Mouse (Mus musculus) testis, adult 2 months (tissue): Measurements from ENCODE around the gene 1700113H08Rik. TPM values are rescaled to one million over a fixed set of nuclear protein-coding genes. Genes with fewer than 3 reads are reported as not detected.

Experiments used
- H3K27ac ChIP-seq: fragments of 200-500 bp; 2 replicates; pipeline ENCODE4 v1.5.1; 2012; ENCODE audit warnings: low read depth, low read length; ENCODE audit not compliant: control insufficient read depth, insufficient read depth
- H3K27me3 ChIP-seq: fragments of 200-500 bp; 2 replicates; pipeline ENCODE4 v1.6.1; 2012; ENCODE audit warnings: mild to moderate bottlenecking, low read length, moderate library complexity; ENCODE audit not compliant: control insufficient read depth, insufficient read depth
- H3K36me3 ChIP-seq: fragments of 200-500 bp; 2 replicates; pipeline ENCODE4 v1.6.1; 2012; ENCODE audit warnings: mild to moderate bottlenecking, low read length; ENCODE audit not compliant: control insufficient read depth, insufficient read depth
- H3K4me1 ChIP-seq: fragments of 200-500 bp; 2 replicates; pipeline ENCODE4 v1.6.1; 2012; ENCODE audit warnings: low read length; ENCODE audit not compliant: control insufficient read depth, insufficient read depth
- H3K4me3 ChIP-seq: fragments of 200-500 bp; 2 replicates; pipeline ENCODE4 v1.5.1; 2012; ENCODE audit warnings: low read depth, mild to moderate bottlenecking, low read length, moderate library complexity, mixed read lengths; ENCODE audit not compliant: control insufficient read depth
- CTCF ChIP-seq: fragments of 200-500 bp; IDR thresholded peaks from 2 replicates; pipeline ENCODE4 v1.5.1; 2012; ENCODE audit warnings: low read depth, mild to moderate bottlenecking, inconsistent platforms, low read length, moderate library complexity; ENCODE audit not compliant: control insufficient read depth, insufficient read depth, insufficient replicate concordance
- POLR2A ChIP-seq: fragments of 200-500 bp; IDR thresholded peaks from 2 replicates; pipeline ENCODE4 v1.6.1; 2012; ENCODE audit warnings: low read depth, mild to moderate bottlenecking, inconsistent platforms, low read length, moderate library complexity; ENCODE audit not compliant: control insufficient read depth
- polyA plus RNA-seq: library from polyadenylated mRNA; depleted of rRNA; stranded (reverse); fragments of >200 nt; gene quantifications from 2 replicates; pipeline ENCODE4 v1.2.3, GENCODE M21; 2012; rRNA removed

The 1700113H08Rik gene
- 201 and 242 TPM in 2 replicates for polyA plus RNA-seq

- Histone ChIP-seq H3K27me3 (no peaks in the 10 kb centered on the region), H3K4me1 (peaks cover 6% of the 10 kb centered on the region), H3K4me3 (peak within 1 kb of the TSS; percentile 89), H3K27ac (no peak within 1 kb of the TSS), H3K36me3 (no peaks in the 10 kb centered on the region)
- TF ChIP-seq CTCF: no peak
- TF ChIP-seq POLR2A: peak; percentile 6; the same call in 1 of the 2 replicates
Measured at GRCm38 (mm10) chr10:87057500-87058250, at the start of gene 1700113H08Rik. TSS of gene 1700113H08Rik (plus strand) at chr10:87058045.

GRCm38 (mm10) chr10:87008215-87008499 lies 49.7 kb upstream of the 1700113H08Rik start:
- Histone ChIP-seq H3K36me3 (no peaks in the 10 kb centered on the region), H3K27ac (no peak overlapping the region), H3K4me1 (no peaks in the 10 kb centered on the region), H3K4me3 (no peak overlapping the region), H3K27me3 (no peaks in the 10 kb centered on the region)
- TF ChIP-seq CTCF (no peak), POLR2A (no peak)

- TF ChIP-seq POLR2A: no peak
- no peak for TF ChIP-seq CTCF
- Histone ChIP-seq H3K36me3 (no peaks in the 10 kb centered on the region), H3K4me3 (no peak overlapping the region), H3K27me3 (no peaks in the 10 kb centered on the region), H3K27ac (no peak overlapping the region), H3K4me1 (no peaks in the 10 kb centered on the region)
Measured at GRCm38 (mm10) chr10:87012087-87012486, 45.8 kb upstream of the 1700113H08Rik start.

GRCm38 (mm10) chr10:87014391-87014965 lies 43.4 kb upstream of the 1700113H08Rik start:
- H3K27me3 ChIP-seq: no peaks in the 10 kb centered on the region
- no peaks in the 10 kb centered on the region for H3K36me3 ChIP-seq
- no peak for TF ChIP-seq POLR2A
- TF ChIP-seq CTCF: no peak
- no peaks in the 10 kb centered on the region for H3K4me1 ChIP-seq
- no peak overlapping the region for H3K4me3 ChIP-seq
- no peak overlapping the region for H3K27ac ChIP-seq

GRCm38 (mm10) chr10:87015403-87015802 lies 42.4 kb upstream of the 1700113H08Rik start:
- no peak for TF ChIP-seq CTCF
- TF ChIP-seq POLR2A: no peak

GRCm38 (mm10) chr10:87016151-87016692 lies 41.6 kb upstream of the 1700113H08Rik start:
- Histone ChIP-seq H3K36me3 (no peaks in the 10 kb centered on the region), H3K27me3 (no peaks in the 10 kb centered on the region), H3K27ac (no peak overlapping the region), H3K4me3 (no peak overlapping the region), H3K4me1 (no peaks in the 10 kb centered on the region)
- no peak for TF ChIP-seq POLR2A
- TF ChIP-seq CTCF: no peak

More at GRCm38 (mm10) chr10:87015403-87015802, 42.4 kb upstream of the 1700113H08Rik start:
- H3K4me1 ChIP-seq: no peaks in the 10 kb centered on the region
- no peak overlapping the region for H3K4me3 ChIP-seq
- no peaks in the 10 kb centered on the region for H3K27me3 ChIP-seq
- no peaks in the 10 kb centered on the region for H3K36me3 ChIP-seq
- H3K27ac ChIP-seq: no peak overlapping the region

- no peak overlapping the region for H3K27ac ChIP-seq
- H3K36me3 ChIP-seq: no peaks in the 10 kb centered on the region
- no peaks in the 10 kb centered on the region for H3K4me1 ChIP-seq
- TF ChIP-seq CTCF (no peak), POLR2A (no peak)
- no peak overlapping the region for H3K4me3 ChIP-seq
- no peaks in the 10 kb centered on the region for H3K27me3 ChIP-seq
Measured at GRCm38 (mm10) chr10:87018876-87019275, 39.0 kb upstream of the 1700113H08Rik start.

GRCm38 (mm10) chr10:87020711-87021110 lies 37.1 kb upstream of the 1700113H08Rik start:
- Histone ChIP-seq H3K4me3 (no peak overlapping the region), H3K4me1 (no peaks in the 10 kb centered on the region), H3K27me3 (no peaks in the 10 kb centered on the region), H3K27ac (no peak overlapping the region), H3K36me3 (no peaks in the 10 kb centered on the region)
- peak; percentile 18; the same call in 1 of the 2 replicates for TF ChIP-seq CTCF
- no peak for TF ChIP-seq POLR2A
